Mouse (Mus musculus) lung, embryonic 14.5 days (tissue): Measurements from ENCODE around the gene Lypd4. TPM values are rescaled to one million over a fixed set of nuclear protein-coding genes. Genes with fewer than 3 reads are reported as not detected.
"Not testable (repeated sequence)": the region's sequence is repeated elsewhere in the genome, so short reads cannot be mapped to it uniquely, and the experiment has no call there.

Source experiments
- ATAC-seq: fragments of 200-750 bp; cut with Nextera tagmentation; 2 replicates; pipeline ENCODE4 v1.8.0; 2017; ENCODE audit warnings: mild to moderate bottlenecking, moderate TSS enrichment, moderate library complexity; ENCODE audit not compliant: insufficient read depth
- DNase-seq: peaks from one replicate; pipeline ENCODE4 v3.0.0-alpha.2; 2015
- H3K27ac ChIP-seq: fragments of 300-500 bp; sonication (generic); 2 replicates; pipeline ENCODE4 v1.5.1; 2014; ENCODE audit warnings: low read depth, mild to moderate bottlenecking, moderate library complexity
- H3K27me3 ChIP-seq: fragments of 300-500 bp; sonication (generic); 2 replicates; pipeline ENCODE4 v1.6.1; 2014; ENCODE audit warnings: low read length, control low read depth; ENCODE audit not compliant: insufficient read depth
- H3K36me3 ChIP-seq: fragments of 300-500 bp; sonication (generic); 2 replicates; pipeline ENCODE4 v1.6.1; 2014; ENCODE audit warnings: control low read depth; ENCODE audit not compliant: insufficient read depth
- H3K4me1 ChIP-seq: fragments of 300-500 bp; sonication (generic); 2 replicates; pipeline ENCODE4 v1.6.1; 2014; ENCODE audit warnings: antibody characterized with exemption, control low read depth; ENCODE audit not compliant: insufficient read depth
- H3K4me2 ChIP-seq: fragments of 300-500 bp; sonication (generic); 2 replicates; pipeline ENCODE4 v1.6.1; 2014; ENCODE audit warnings: mild to moderate bottlenecking
- H3K4me3 ChIP-seq: fragments of 300-500 bp; sonication (generic); 2 replicates; pipeline ENCODE4 v1.5.1; 2014; ENCODE audit warnings: low read depth, low read length
- H3K9ac ChIP-seq: fragments of 300-500 bp; sonication (generic); 2 replicates; pipeline ENCODE4 v1.6.1; 2014
- H3K9me3 ChIP-seq: fragments of 300-500 bp; sonication (generic); 2 replicates; pipeline ENCODE4 v1.6.1; 2016; ENCODE audit warnings: low read depth, low read length, control low read depth
- CTCF ChIP-seq: IDR thresholded peaks from 2 replicates; pipeline ENCODE4 v1.5.1; 2016; ENCODE audit warnings: antibody characterized with exemption, low read depth
- WGBS: fragments of 180-500 bp; shearing (Covaris S2); extraction: QIAGEN DNeasy Blood & Tissue Kit; methylation state at CpG from one replicate; pipeline ENCODE4 v1.1.7; 2014; 5-methylcytosine and 5-hydroxymethylcytosine counted together
- polyA plus RNA-seq: library from polyadenylated mRNA; unstranded; fragments of >200 nt; fragmentation: Nextera tagmentation; extraction: Ambion mirVana; gene quantifications from 2 replicates; pipeline ENCODE4 v1.2.1, GENCODE M21; 2014

Gene Lypd4
- polyA plus RNA-seq, 1 experiment from 2014 or later: not detected

- no peak for DNase-seq
- H3K36me3 ChIP-seq: 0 out of 2 replicates have a peak, but pooled peaks cover 1% of the 10 kb centered on the region
- ATAC-seq: no peak
- H3K9ac ChIP-seq: no peak overlapping the region
- H3K4me1 ChIP-seq: no peaks in the 10 kb centered on the region
- H3K4me3 ChIP-seq: no peak overlapping the region
- no peak overlapping the region for H3K27ac ChIP-seq
- no peaks in the 10 kb centered on the region for H3K9me3 ChIP-seq
- WGBS: 81% methylated on average over 8 of the region's 8 CpGs
- no peaks in the 10 kb centered on the region for H3K27me3 ChIP-seq
- TF ChIP-seq CTCF: no peak
- no peak overlapping the region for H3K4me2 ChIP-seq
Measured at GRCm38 (mm10) chr7:24896269-24896668, 26.5 kb upstream of the Lypd4 start.

- ATAC-seq, DNase-seq: not testable (repeated sequence)
- 88% methylated on average over 2 of the region's 2 CpGs for WGBS
Measured at GRCm38 (mm10) chr7:24895749-24896148, 26.0 kb upstream of the Lypd4 start.

GRCm38 (mm10) chr7:24892125-24892583 is 22.4 kb upstream of the Lypd4 start:
- H3K4me3 ChIP-seq: no peak overlapping the region
- H3K36me3 ChIP-seq: peaks cover 42% of the 10 kb centered on the region
- no peaks in the 10 kb centered on the region for H3K27me3 ChIP-seq
- H3K27ac ChIP-seq: no peak overlapping the region
- WGBS: 73% methylated on average over 2 of the region's 2 CpGs
- TF ChIP-seq CTCF: no peak
- DNase-seq (no peak), ATAC-seq (no peak)
- H3K4me2 ChIP-seq: no peak overlapping the region
- no peaks in the 10 kb centered on the region for H3K9me3 ChIP-seq
- no peak overlapping the region for H3K9ac ChIP-seq
- no peaks in the 10 kb centered on the region for H3K4me1 ChIP-seq

More at GRCm38 (mm10) chr7:24895749-24896148, 26.0 kb upstream of the Lypd4 start:
- not testable (repeated sequence) for H3K9ac ChIP-seq, H3K9me3 ChIP-seq, H3K4me2 ChIP-seq, H3K4me3 ChIP-seq, H3K4me1 ChIP-seq, H3K36me3 ChIP-seq, H3K27me3 ChIP-seq, H3K27ac ChIP-seq

- Histone ChIP-seq H3K9me3 (no peaks in the 10 kb centered on the region), H3K4me3 (no peak overlapping the region), H3K27ac (no peak overlapping the region), H3K4me1 (no peaks in the 10 kb centered on the region), H3K36me3 (peaks cover 49% of the 10 kb centered on the region), H3K27me3 (no peaks in the 10 kb centered on the region), H3K9ac (no peak overlapping the region), H3K4me2 (no peak overlapping the region)
- ATAC-seq (no peak), DNase-seq (peak; percentile 14)
- 67% methylated on average over 3 of the region's 3 CpGs for WGBS
- no peak for TF ChIP-seq CTCF
Measured at GRCm38 (mm10) chr7:24891241-24892124, 21.7 kb upstream of the Lypd4 start.

- DNase-seq (peak; percentile 94), ATAC-seq (peak; percentile 62)
- peak; percentile 100 for TF ChIP-seq CTCF
- Histone ChIP-seq H3K4me2 (no peak overlapping the region), H3K4me1 (peaks cover 7% of the 10 kb centered on the region), H3K9me3 (no peaks in the 10 kb centered on the region), H3K27ac (no peak overlapping the region), H3K9ac (no peak overlapping the region; the same call in 1 of the 2 replicates), H3K36me3 (peaks cover 58% of the 10 kb centered on the region), H3K27me3 (no peaks in the 10 kb centered on the region), H3K4me3 (no peak overlapping the region)
- 27% methylated on average over 10 of the region's 10 CpGs for WGBS
Measured at GRCm38 (mm10) chr7:24890281-24891216, 20.8 kb upstream of the Lypd4 start.

- no peaks in the 10 kb centered on the region for H3K27me3 ChIP-seq
- TF ChIP-seq CTCF: no peak
- peaks cover 8% of the 10 kb centered on the region for H3K4me1 ChIP-seq
- H3K36me3 ChIP-seq: peaks cover 63% of the 10 kb centered on the region
- 0 out of 2 replicates have a peak overlapping the region, but pooled peaks have one; percentile 56 for H3K27ac ChIP-seq
- 80% methylated on average over 6 of the region's 6 CpGs for WGBS
- no peak overlapping the region for H3K4me3 ChIP-seq
- no peaks in the 10 kb centered on the region for H3K9me3 ChIP-seq
- ATAC-seq: peak; percentile 7; the same call in 1 of the 2 replicates
- H3K4me2 ChIP-seq: no peak overlapping the region
- H3K9ac ChIP-seq: no peak overlapping the region
- no peak for DNase-seq
Measured at GRCm38 (mm10) chr7:24889431-24890220, 19.9 kb upstream of the Lypd4 start.
